Mouse (Mus musculus): Measurements from ENCODE around the gene Shc4. TPM values are rescaled to one million over a fixed set of nuclear protein-coding genes. Genes with fewer than 3 reads are reported as not detected.

Gene Shc4
- total RNA-seq, 2 experiments from 2014 or later, result 4.9 to 5.5 TPM

DNA sequence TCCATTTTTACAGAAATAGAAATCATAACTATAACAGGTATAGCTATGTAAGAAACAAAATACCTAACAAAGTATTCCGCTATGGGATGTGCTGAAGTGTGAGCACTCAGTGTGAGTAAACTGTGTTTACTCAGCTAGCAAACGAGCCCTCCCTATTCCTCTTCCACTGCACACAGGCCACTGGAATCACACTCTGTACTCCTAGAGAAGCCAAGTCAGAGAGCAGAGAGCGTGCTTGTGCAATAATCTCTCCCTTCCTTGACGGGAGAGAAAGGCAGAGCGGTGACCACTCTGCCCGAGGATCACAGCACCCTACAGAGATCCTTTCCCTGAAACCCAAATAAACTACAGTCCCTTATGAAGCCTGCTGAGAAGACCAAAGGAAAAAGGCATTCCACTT is 125.7 kb downstream of the Shc4 start:
- intact Hi-C loops (cut with DNase I), result loop anchor here (10.0 kb wide), 1 partner anchor 263 kb away; no protein-coding TSS in a partner anchor

DNA sequence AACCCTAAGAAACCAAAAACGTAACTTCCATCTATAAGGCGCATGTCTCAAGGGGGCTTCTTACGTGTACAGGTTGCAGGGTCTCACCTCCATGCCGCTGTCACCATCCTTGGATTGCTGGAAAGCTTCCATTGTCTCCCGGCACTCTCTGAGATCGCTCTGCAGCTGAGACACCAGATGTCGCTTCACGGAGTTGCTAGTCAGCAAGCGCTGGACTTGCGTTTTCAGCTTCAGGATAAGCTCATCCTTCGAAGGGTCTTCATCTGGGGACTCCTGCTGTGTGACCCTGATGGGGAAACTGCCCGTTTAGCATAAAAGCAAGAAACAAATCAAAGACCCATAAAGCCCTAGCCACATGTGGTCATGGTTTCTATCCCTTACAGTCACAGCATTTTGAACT is 129.2 kb downstream of the Shc4 start:
- intact Hi-C loops (cut with DNase I), result loop anchor here (10.0 kb wide), 1 partner anchor 260 kb away; no protein-coding TSS in a partner anchor
- DNase-seq (ENCODE audit: low spot score in 2 of 2), result no peak

More for the DNA sequence above, 125.7 kb downstream of the Shc4 start:
- DNase-seq (ENCODE audit: low spot score in 2 of 2), result no peak

DNA sequence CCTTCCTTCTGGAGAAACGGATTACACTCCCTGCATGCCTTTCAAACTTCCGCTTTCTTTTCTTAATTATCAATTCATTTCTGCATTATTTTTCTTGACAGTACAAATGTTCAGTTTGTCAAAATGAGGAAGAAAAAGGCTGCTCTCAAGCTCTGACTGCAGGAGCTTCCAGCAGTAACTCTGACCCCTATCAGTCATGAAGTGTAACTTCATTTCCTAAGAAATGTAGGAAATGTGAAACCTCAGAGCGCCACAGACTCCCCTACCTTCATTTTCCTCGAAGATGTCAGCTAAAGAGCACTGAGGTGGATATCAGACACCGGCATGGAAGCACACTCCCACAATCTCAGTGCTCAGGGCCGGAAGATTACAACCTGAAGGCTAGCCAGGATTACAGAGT is 129.9 kb downstream of the Shc4 start:
- no peak for DNase-seq (ENCODE audit: low spot score in 2 of 2)
- intact Hi-C loops (cut with DNase I), result loop anchor here (10.0 kb wide), 1 partner anchor 259 kb away; no protein-coding TSS in a partner anchor

DNA sequence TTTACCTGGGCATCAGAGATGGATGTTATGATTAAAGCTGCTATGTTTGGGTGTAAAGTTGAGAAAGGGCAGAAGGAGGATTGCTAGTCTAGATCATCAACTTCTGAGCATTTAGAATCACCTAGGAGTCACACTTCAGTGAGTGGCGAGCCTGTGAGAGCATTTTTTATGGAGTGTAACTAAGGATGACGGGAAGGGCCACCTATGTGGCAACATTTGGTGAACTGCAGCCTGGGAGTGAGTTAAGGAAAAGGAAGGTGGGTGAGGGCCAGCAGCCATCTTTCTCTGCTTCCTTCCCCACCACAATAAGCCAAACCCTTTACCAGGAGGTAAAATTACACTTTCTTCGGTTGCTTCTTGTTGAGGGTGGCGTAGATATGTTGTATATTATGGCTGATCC is 132.1 kb downstream of the Shc4 start:
- intact Hi-C loops (cut with DNase I), result loop anchor here (10.0 kb wide), 1 partner anchor 257 kb away; no protein-coding TSS in a partner anchor
- no peak for DNase-seq (ENCODE audit: low spot score in 2 of 2)

DNA sequence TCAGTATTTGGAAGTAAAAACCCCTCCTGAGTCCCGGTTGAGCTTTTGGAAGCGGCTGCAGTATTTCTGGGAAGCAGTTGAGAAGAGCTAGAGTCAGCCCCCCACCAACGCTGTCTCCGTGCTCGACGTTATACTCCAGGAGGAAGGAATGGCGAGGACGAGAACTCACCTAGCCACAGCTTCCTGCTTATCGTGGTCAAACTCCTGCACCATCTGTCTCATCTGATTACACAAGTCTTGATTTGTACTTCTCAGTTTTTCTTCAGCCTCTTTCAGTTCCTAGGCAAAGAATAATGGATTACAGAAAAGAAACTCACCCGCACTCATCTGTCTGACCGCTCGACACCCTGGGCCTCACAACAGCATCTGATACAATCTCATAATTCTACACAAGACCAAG is 134.7 kb downstream of the Shc4 start:
- intact Hi-C loops (cut with DNase I), result no loop called here
- DNase-seq (ENCODE audit: low spot score in 2 of 2), result no peak

DNA sequence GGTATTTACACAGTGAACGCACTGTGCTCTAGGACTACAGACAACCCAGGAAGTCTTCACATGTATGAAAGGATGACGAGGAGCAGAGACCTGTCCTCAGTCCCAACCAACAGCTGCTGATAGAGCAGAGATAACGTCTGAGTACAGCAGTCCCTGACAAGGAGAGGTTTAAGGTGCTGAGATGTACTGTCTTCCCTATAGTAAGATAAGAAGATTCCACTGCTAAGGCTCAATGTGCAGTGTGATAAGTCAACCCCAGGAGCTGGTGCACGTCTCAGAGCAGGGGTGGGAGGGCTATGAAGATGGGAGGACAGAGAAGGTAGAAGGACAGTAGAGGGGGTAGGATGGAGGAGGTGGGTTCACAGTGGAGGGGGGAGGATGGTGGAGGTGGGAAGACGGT is 142.9 kb downstream of the Shc4 start:
- no peak for DNase-seq (ENCODE audit: low spot score in 2 of 2)
- intact Hi-C loops (cut with DNase I), result no loop called here

DNA sequence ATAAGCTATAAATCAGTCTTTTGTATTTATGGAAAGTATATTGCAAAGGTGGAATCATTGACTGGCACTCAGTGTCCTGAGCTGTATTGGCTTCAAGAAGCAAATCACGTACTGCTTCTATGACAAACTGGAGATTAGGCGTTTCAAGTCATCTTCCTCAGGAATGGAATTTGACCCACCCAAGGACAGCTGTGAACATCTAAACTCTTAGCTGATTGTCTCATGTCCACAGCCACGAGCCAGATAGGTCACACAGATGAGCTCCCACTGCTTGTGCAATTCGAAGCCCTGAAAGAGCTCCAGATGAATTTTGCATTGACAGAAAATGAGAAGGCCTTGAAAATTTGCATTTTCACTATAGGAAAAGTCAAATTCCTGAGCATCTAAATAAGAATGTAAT is 146.3 kb downstream of the Shc4 start:
- intact Hi-C loops (cut with DNase I), result no loop called here
- no peak for DNase-seq (ENCODE audit: low spot score in 2 of 2)

Other genes starting within 250 kb of the Shc4 start
- under 1 TPM in 1 of 2 experiments, not detected in 1; 0.27 TPM for gene Gm9913, start 219.1 kb downstream of the Shc4 start, total RNA-seq (2021)
- gene Fbn1, start 216.2 kb downstream of the Shc4 start, total RNA-seq (2021), result 1 to 10 TPM; 5.8 to 7.3 TPM
- gene Cep152, start 99.0 kb downstream of the Shc4 start, total RNA-seq (2021), result 1 to 10 TPM; 1.7 to 2.2 TPM
- 100 to 1,000 TPM; 303 TPM for gene Eid1, start 51.1 kb downstream of the Shc4 start, total RNA-seq (2021)
- 100 to 1,000 TPM; 115 to 117 TPM for gene Secisbp2l, start 58.7 kb upstream of the Shc4 start, total RNA-seq (2021)
- 10 to 100 TPM; 24.7 to 26.4 TPM for gene Galk2, start 135.0 kb upstream of the Shc4 start, total RNA-seq (2021)
- gene Cops2, start 135.0 kb upstream of the Shc4 start, total RNA-seq (2021), result 10 to 100 TPM; 90.5 to 91.6 TPM

Data from left cerebral cortex, postnatal 14 days (tissue).